Mouse (Mus musculus): ENCODE data around the gene Fstl1. TPM values are rescaled to one million over a fixed set of nuclear protein-coding genes. Genes with fewer than 3 reads are reported as not detected.

The Fstl1 gene
- total and polyA plus RNA-seq, 3 experiments = 0.34 to 0.87 (median 0.59) TPM

DNA sequence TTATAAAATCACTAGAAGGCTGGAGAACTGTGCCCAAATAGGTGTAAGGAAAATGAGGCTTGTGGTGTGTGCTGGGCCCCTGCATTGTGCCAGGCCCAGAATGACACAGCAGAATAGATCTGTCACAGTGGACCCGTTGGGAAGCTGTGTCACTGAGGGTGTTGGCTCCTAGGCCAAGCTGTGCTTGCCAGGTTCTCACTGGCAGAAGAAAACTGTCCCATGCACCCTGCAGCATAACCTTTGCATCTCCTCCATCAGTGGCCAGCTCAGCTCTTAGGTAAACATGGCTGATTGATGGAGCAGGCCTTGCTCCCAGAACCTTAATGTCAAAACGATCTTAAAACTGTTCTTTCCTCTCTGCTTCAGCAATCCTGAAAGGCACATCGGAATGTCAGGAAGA is 79.7 kb downstream of the Fstl1 start:
- no peaks in the 10 kb centered on the region for H3K36me3 ChIP-seq (replicated peaks in 1 of 2; ENCODE audit: control insufficient read depth in 1 of 2, insufficient read depth in 1 of 2, low read length in 1 of 2)
- dilution Hi-C loops (cut with MboI; ENCODE audit: extremely low pct_ligation_motif_present, extremely low pct_unique_long_range_greater_than_20kb, low sequenced_read_pairs) = no loop called here
- H3K79me2 ChIP-seq (replicated peaks; ENCODE audit: control insufficient read depth, extremely low read depth, insufficient read depth, poor library complexity, severe bottlenecking) = no peaks in the 10 kb centered on the region
- no peaks in the 10 kb centered on the region for H3K9me3 ChIP-seq (replicated peaks; ENCODE audit: low read length)
- H3K27ac ChIP-seq (ENCODE audit: insufficient read depth, low read depth) = no peak overlapping the region
- TF ChIP-seq NRF1 (IDR thresholded peaks at IDR 0.05; ENCODE audit: low read depth, low read length) = no peak
- no peak for TF ChIP-seq BHLHE40 (IDR thresholded peaks at IDR 0.05; ENCODE audit: low read depth, low read length)
- TF ChIP-seq MXI1 (IDR thresholded peaks at IDR 0.05; ENCODE audit: low read depth, low read length) = no peak
- TF ChIP-seq CHD2 (IDR thresholded peaks at IDR 0.05; ENCODE audit: low read length) = no peak
- no peak for TF ChIP-seq UBTF (IDR thresholded peaks at IDR 0.05; ENCODE audit: low read depth, low read length)
- no peak overlapping the region for H3K4me2 ChIP-seq (ENCODE audit: insufficient read depth, low read depth, poor library complexity, severe bottlenecking)
- no peak overlapping the region for H3K4me3 ChIP-seq (replicated peaks in 1 of 3; ENCODE audit: low read depth in 2 of 3, low read length in 2 of 3, poor library complexity in 1 of 3)
- DNase-seq (ENCODE audit: extremely low read depth) = no peak
- in situ Hi-C loops (cut with MboI; ENCODE audit: low pct_ligation_motif_present, low pct_unique_long_range_greater_than_20kb, low sequenced_read_pairs) = no loop called here
- no peaks in the 10 kb centered on the region for H3K27me3 ChIP-seq (replicated peaks)
- H3K9ac ChIP-seq (ENCODE audit: insufficient read depth, low read depth) = no peak overlapping the region
- peaks cover 7 to 12% of the 10 kb centered on the region in 2 experiments for H3K4me1 ChIP-seq (ENCODE audit: control insufficient read depth in 1 of 2, insufficient read depth in 2 of 2)

DNA sequence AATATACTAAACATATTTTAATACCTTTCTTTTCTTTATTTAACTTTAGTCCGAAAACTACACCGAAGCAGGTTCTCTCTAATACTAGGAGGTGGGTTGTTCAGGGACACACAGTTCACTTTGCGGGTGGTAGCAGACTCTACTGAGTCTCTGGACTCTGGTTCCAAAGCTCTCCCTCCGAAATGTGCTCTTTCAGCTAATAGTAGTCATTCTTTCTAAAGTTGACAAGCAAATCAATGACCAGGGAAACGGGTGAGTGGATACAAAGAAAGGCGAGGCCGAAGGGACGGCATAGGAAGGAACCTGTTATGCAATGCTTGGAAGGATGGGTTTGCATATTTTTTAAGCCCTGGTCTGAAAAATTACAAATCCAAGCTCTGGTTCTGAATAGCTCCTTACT is 80.8 kb downstream of the Fstl1 start:
- TF ChIP-seq CHD1 (IDR thresholded peaks at IDR 0.05; ENCODE audit: low read depth, low read length) (no peak), USF2 (conservative IDR thresholded peaks at IDR 0.05; ENCODE audit: low read depth, low read length) (no peak), RAD21 (IDR thresholded peaks at IDR 0.05; ENCODE audit: low read depth, low read length) (no peak), USF1 (IDR thresholded peaks at IDR 0.05; ENCODE audit: low read depth, low read length) (no peak), BHLHE40 (IDR thresholded peaks at IDR 0.05; ENCODE audit: low read depth, low read length) (no peak), ELF1 (IDR thresholded peaks at IDR 0.05; ENCODE audit: low read depth, low read length) (no peak), NRF1 (IDR thresholded peaks at IDR 0.05; ENCODE audit: low read depth, low read length) (no peak), ZNF384 (IDR thresholded peaks at IDR 0.05; ENCODE audit: low read depth, low read length) (no peak), HCFC1 (IDR thresholded peaks at IDR 0.05; ENCODE audit: low read depth, low read length) (no peak), ZC3H11A (IDR thresholded peaks at IDR 0.05; ENCODE audit: low read depth, low read length) (no peak)
- Histone ChIP-seq H3K27me3 (replicated peaks) (no peaks in the 10 kb centered on the region), H3K27ac (ENCODE audit: insufficient read depth, low read depth) (no peak overlapping the region), H3K9me3 (replicated peaks; ENCODE audit: low read length) (peaks cover 4% of the 10 kb centered on the region), H3K4me2 (ENCODE audit: insufficient read depth, low read depth, poor library complexity, severe bottlenecking) (no peak overlapping the region), H3K79me2 (replicated peaks; ENCODE audit: control insufficient read depth, extremely low read depth, insufficient read depth, poor library complexity, severe bottlenecking) (no peaks in the 10 kb centered on the region), H3K36me3 (replicated peaks in 1 of 2; ENCODE audit: control insufficient read depth in 1 of 2, insufficient read depth in 1 of 2, low read length in 1 of 2) (no peaks in the 10 kb centered on the region), H3K4me3 (replicated peaks in 1 of 3; ENCODE audit: low read depth in 2 of 3, low read length in 2 of 3, poor library complexity in 1 of 3) (no peak overlapping the region), H3K4me1 (ENCODE audit: control insufficient read depth in 1 of 2, insufficient read depth in 2 of 2) (peaks cover 7 to 12% of the 10 kb centered on the region in 2 experiments), H3K9ac (ENCODE audit: insufficient read depth, low read depth) (no peak overlapping the region)
- DNase-seq (ENCODE audit: extremely low read depth) = no peak
- in situ Hi-C loops (cut with MboI; ENCODE audit: low pct_ligation_motif_present, low pct_unique_long_range_greater_than_20kb, low sequenced_read_pairs) = no loop called here
- dilution Hi-C loops (cut with MboI; ENCODE audit: extremely low pct_ligation_motif_present, extremely low pct_unique_long_range_greater_than_20kb, low sequenced_read_pairs) = no loop called here

DNA sequence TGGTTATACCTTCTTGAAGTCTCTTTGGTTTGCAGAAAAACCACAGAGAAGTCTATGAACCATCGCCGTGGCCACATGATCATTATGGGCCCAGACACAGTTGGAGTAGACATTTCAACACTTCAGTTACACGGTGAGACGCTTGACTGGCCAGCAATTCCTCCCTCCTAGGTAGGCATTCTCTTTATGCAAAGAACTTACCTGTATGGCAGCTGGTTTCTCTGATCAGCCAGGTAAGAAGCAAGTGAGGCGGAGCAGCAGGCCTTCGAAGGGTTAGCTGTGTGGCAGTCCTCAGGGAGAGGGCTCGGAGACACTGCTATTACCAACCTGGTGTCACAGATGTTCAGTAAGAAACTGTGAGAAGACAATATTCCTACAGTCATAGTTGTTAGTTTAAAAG is 83.5 kb downstream of the Fstl1 start:
- Histone ChIP-seq H3K9ac (ENCODE audit: insufficient read depth, low read depth) (no peak overlapping the region), H3K4me3 (replicated peaks in 1 of 3; ENCODE audit: low read depth in 2 of 3, low read length in 2 of 3, poor library complexity in 1 of 3) (no peak overlapping the region), H3K4me1 (ENCODE audit: control insufficient read depth in 1 of 2, insufficient read depth in 2 of 2) (peaks cover 5 to 12% of the 10 kb centered on the region in 2 experiments), H3K79me2 (replicated peaks; ENCODE audit: control insufficient read depth, extremely low read depth, insufficient read depth, poor library complexity, severe bottlenecking) (no peaks in the 10 kb centered on the region), H3K9me3 (replicated peaks; ENCODE audit: low read length) (peaks cover 5% of the 10 kb centered on the region), H3K27ac (ENCODE audit: insufficient read depth, low read depth) (no peak overlapping the region), H3K36me3 (replicated peaks in 1 of 2; ENCODE audit: control insufficient read depth in 1 of 2, insufficient read depth in 1 of 2, low read length in 1 of 2) (no peaks in the 10 kb centered on the region), H3K27me3 (replicated peaks) (no peaks in the 10 kb centered on the region), H3K4me2 (ENCODE audit: insufficient read depth, low read depth, poor library complexity, severe bottlenecking) (no peak overlapping the region)
- no peak for DNase-seq (ENCODE audit: extremely low read depth)
- dilution Hi-C loops (cut with MboI; ENCODE audit: extremely low pct_ligation_motif_present, extremely low pct_unique_long_range_greater_than_20kb, low sequenced_read_pairs) = no loop called here
- no peak for TF ChIP-seq MAX (IDR thresholded peaks at IDR 0.05; ENCODE audit: low read length)
- TF ChIP-seq EP300 (IDR thresholded peaks at IDR 0.05; ENCODE audit: low read length) = no peak
- TF ChIP-seq GABPA (IDR thresholded peaks at IDR 0.05; ENCODE audit: insufficient replicate concordance, low read depth, low read length) = no peak
- in situ Hi-C loops (cut with MboI; ENCODE audit: low pct_ligation_motif_present, low pct_unique_long_range_greater_than_20kb, low sequenced_read_pairs) = no loop called here
